Mouse (Mus musculus) limb, embryonic 10.5 days (tissue): ENCODE results near the gene Pigk. TPM values are rescaled to one million over a fixed set of nuclear protein-coding genes. Genes with fewer than 3 reads are reported as not detected.
A peak's percentile ranks its signal among the peaks of the same experiment; 100 is the strongest.
"Not testable (repeated sequence)": the region's sequence is repeated elsewhere in the genome, so short reads cannot be mapped to it uniquely, and the experiment has no call there.

Source experiments
- DNase-seq: peaks from one replicate; pipeline ENCODE4 v3.0.0-alpha.2; 2017; ENCODE audit warnings: low spot score
- H3K27ac ChIP-seq: fragments of 300-500 bp; sonication (generic); 2 replicates; pipeline ENCODE4 v1.5.1; 2016; ENCODE audit warnings: mild to moderate bottlenecking
- H3K27me3 ChIP-seq: fragments of 300-500 bp; sonication (generic); 2 replicates; pipeline ENCODE4 v1.6.1; 2016; ENCODE audit warnings: low read depth, mild to moderate bottlenecking; ENCODE audit not compliant: poor library complexity, severe bottlenecking
- H3K36me3 ChIP-seq: fragments of 300-500 bp; sonication (generic); 2 replicates; pipeline ENCODE4 v1.6.1; 2016; ENCODE audit warnings: mild to moderate bottlenecking, moderate library complexity
- H3K4me1 ChIP-seq: fragments of 300-500 bp; sonication (generic); 2 replicates; pipeline ENCODE4 v1.6.1; 2016
- H3K4me3 ChIP-seq: fragments of 300-500 bp; sonication (generic); 2 replicates; pipeline ENCODE4 v1.5.1; 2016; ENCODE audit warnings: mild to moderate bottlenecking, moderate library complexity
- H3K9me3 ChIP-seq: fragments of 300-500 bp; sonication (generic); replicated peaks from 2 replicates; pipeline ENCODE4 v1.6.1; 2016; ENCODE audit warnings: mild to moderate bottlenecking
- WGBS: fragments of 180-500 bp; shearing (Covaris S2); methylation state at CpG from one replicate; pipeline ENCODE4 v1.1.7; 2016; 5-methylcytosine and 5-hydroxymethylcytosine counted together
- polyA plus RNA-seq: library from polyadenylated mRNA; unstranded; fragments of >200 nt; fragmentation: Nextera tagmentation; extraction: Ambion mirVana; gene quantifications from 2 replicates; pipeline ENCODE4 v1.2.1, GENCODE M21; 2016

The Pigk gene
- polyA plus RNA-seq, 1 experiment from 2014 or later = 39.5 TPM

DNA sequence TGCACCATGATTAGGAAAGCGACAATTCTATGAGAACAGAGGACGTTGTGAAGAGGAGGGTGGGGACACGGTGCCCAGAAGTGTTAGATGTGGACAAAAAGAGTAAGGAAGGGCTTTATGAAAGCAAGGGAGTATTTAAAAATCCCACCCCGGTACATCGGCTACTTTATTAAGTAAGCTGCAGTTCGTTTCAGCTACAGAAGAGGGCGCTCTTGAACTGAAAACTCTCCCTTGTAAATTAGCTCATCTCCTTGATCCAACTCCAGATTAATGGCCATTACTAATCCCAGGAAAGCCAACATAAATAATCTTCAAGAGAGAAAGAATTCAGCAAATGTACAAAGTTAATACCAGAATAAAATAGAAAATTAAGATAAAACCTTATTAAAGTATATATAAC, 47.2 kb downstream of the Pigk start:
- Histone ChIP-seq H3K27me3 (no peaks in the 10 kb centered on the region), H3K27ac (no peak overlapping the region), H3K4me3 (no peak overlapping the region), H3K4me1 (peaks cover 35% of the 10 kb centered on the region), H3K9me3 (no peaks in the 10 kb centered on the region), H3K36me3 (no peaks in the 10 kb centered on the region)
- peak; percentile 41 for DNase-seq
- whole genome bisulfite sequencing = 30% methylated on average over 7 of the region's 7 CpGs

DNA sequence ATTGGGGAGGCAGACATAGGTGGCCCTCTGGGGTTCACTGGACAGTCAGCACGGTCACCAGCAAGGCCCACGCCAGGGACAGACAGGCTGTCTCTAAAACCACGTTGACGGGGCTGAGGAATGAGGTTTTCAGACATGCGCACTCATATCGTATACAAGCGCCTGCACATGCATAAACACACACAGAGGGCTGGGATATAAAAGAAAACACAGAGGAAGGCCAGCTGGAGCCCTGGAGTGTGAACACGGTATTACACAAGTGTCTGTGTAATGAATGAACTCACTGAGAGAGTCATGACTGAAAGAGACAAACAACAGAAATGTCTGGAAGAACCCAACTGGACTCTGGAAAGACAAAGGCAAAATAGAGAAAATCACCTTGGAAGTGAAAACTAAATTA, 47.8 kb downstream of the Pigk start:
- H3K9me3 ChIP-seq = no peaks in the 10 kb centered on the region
- no peaks in the 10 kb centered on the region for H3K27me3 ChIP-seq
- 91% methylated on average over 8 of the region's 8 CpGs for WGBS
- 0 out of 2 replicates have a peak, but pooled peaks cover under 1% of the 10 kb centered on the region for H3K36me3 ChIP-seq
- DNase-seq = no peak
- no peak overlapping the region for H3K4me3 ChIP-seq
- no peak overlapping the region for H3K27ac ChIP-seq
- peaks cover 35% of the 10 kb centered on the region for H3K4me1 ChIP-seq

- Histone ChIP-seq H3K36me3 (0 out of 2 replicates have a peak, but pooled peaks cover 2% of the 10 kb centered on the region), H3K4me1 (peaks cover 34% of the 10 kb centered on the region), H3K9me3 (no peaks in the 10 kb centered on the region), H3K27ac (no peak overlapping the region), H3K27me3 (no peaks in the 10 kb centered on the region), H3K4me3 (no peak overlapping the region)
- WGBS = 93% methylated on average over 8 of the region's 8 CpGs
- no peak for DNase-seq
These were observed 48.4 kb downstream of the Pigk start for GRCm38 (mm10) chr3:152762302-152762701.

- peak overlapping the region; percentile 67 for H3K27ac ChIP-seq
- 38% methylated on average over 26 of the region's 26 CpGs for WGBS
- no peaks in the 10 kb centered on the region for H3K27me3 ChIP-seq
- H3K9me3 ChIP-seq = no peaks in the 10 kb centered on the region
- H3K4me3 ChIP-seq = peak overlapping the region; percentile 39
- H3K4me1 ChIP-seq = peaks cover 26% of the 10 kb centered on the region
- DNase-seq = peak; percentile 61
- peaks cover 9% of the 10 kb centered on the region for H3K36me3 ChIP-seq
These were observed 49.4 kb downstream of the Pigk start for GRCm38 (mm10) chr3:152763139-152763882.

- no peak for DNase-seq
These were observed 50.8 kb downstream of the Pigk start for GRCm38 (mm10) chr3:152764516-152765312.

GRCm38 (mm10) chr3:152767485-152767884, 53.6 kb downstream of the Pigk start:
- Histone ChIP-seq H3K36me3 (peaks cover 20% of the 10 kb centered on the region), H3K9me3 (no peaks in the 10 kb centered on the region), H3K27me3 (no peaks in the 10 kb centered on the region), H3K4me1 (peaks cover 15% of the 10 kb centered on the region), H3K4me3 (no peak overlapping the region), H3K27ac (no peak overlapping the region)
- WGBS = 87% methylated on average over 11 of the region's 11 CpGs
- no peak for DNase-seq

More at GRCm38 (mm10) chr3:152764516-152765312, 50.8 kb downstream of the Pigk start:
- Histone ChIP-seq H3K36me3 (peaks cover 20% of the 10 kb centered on the region), H3K4me3 (no peak overlapping the region), H3K9me3 (no peaks in the 10 kb centered on the region), H3K4me1 (peaks cover 15% of the 10 kb centered on the region), H3K27me3 (no peaks in the 10 kb centered on the region), H3K27ac (no peak overlapping the region)
- 77% methylated on average over 8 of the region's 8 CpGs for WGBS

DNA sequence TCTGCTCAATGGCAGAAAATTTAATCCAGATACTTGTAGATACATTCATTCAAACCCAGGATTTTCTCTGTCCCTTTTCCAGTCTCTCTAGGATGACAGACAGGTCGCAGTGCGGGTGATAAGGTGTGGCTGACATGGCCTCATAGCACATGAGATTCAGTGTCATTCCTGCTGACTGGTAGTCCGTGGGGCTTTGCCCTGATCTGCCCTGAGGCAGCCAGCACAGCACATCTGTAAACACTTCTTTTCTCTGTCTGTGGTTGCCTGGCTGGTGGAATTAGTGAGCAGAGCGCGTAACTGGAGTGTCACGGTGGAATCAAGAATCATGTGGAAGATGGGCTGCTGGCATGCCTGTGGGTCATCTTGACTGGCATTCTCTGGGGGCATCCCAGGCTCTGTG, 56.2 kb downstream of the Pigk start:
- Histone ChIP-seq H3K27me3 (no peaks in the 10 kb centered on the region), H3K9me3 (no peaks in the 10 kb centered on the region), H3K4me1 (no peaks in the 10 kb centered on the region; the same call in 1 of the 2 replicates), H3K4me3 (no peak overlapping the region), H3K36me3 (peaks cover 20% of the 10 kb centered on the region), H3K27ac (no peak overlapping the region)
- 88% methylated on average over 6 of the region's 6 CpGs for WGBS
- no peak for DNase-seq

DNA sequence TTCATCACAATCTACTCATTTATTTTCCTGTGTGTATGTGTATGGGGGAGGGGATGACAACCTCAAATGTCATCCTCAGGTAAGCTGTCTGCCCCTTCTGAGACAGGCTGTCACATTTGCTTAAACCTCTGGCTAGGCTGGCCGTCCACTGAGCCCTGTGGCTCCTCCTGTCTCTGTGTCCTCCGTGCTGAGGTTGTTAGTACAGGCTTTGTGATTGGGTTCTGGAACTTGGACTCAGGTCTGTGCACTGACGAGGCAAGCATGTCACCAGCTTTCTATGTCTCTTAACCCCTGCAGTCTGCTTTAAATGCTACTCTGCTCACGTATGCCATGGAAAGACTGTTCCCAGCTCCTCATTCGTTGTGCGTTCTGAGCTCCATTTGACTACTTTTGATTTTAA, 62.5 kb downstream of the Pigk start:
- no peak for DNase-seq
- Histone ChIP-seq H3K36me3 (no peaks in the 10 kb centered on the region), H3K4me3 (no peak overlapping the region), H3K9me3 (no peaks in the 10 kb centered on the region), H3K27ac (no peak overlapping the region), H3K4me1 (no peaks in the 10 kb centered on the region), H3K27me3 (no peaks in the 10 kb centered on the region)
- WGBS = 79% methylated on average over 6 of the region's 6 CpGs

- Histone ChIP-seq H3K4me3 (no peak overlapping the region), H3K27ac (no peak overlapping the region), H3K36me3 (no peaks in the 10 kb centered on the region), H3K9me3 (no peaks in the 10 kb centered on the region), H3K27me3 (no peaks in the 10 kb centered on the region), H3K4me1 (no peaks in the 10 kb centered on the region)
- WGBS = 86% methylated on average over 16 of the region's 16 CpGs
- no peak for DNase-seq
These were observed 63.1 kb downstream of the Pigk start for GRCm38 (mm10) chr3:152776872-152777540.

GRCm38 (mm10) chr3:152779819-152780218, 65.9 kb downstream of the Pigk start:
- 91% methylated on average over 4 of the region's 4 CpGs for WGBS
- Histone ChIP-seq H3K27ac (no peak overlapping the region), H3K27me3 (no peaks in the 10 kb centered on the region), H3K4me3 (no peak overlapping the region), H3K9me3 (no peaks in the 10 kb centered on the region), H3K4me1 (no peaks in the 10 kb centered on the region), H3K36me3 (no peaks in the 10 kb centered on the region)
- DNase-seq = no peak

GRCm38 (mm10) chr3:152783792-152784191, 69.9 kb downstream of the Pigk start:
- no peaks in the 10 kb centered on the region for H3K9me3 ChIP-seq
- DNase-seq = peak; percentile 84
- H3K36me3 ChIP-seq = peaks cover 16% of the 10 kb centered on the region
- no peak overlapping the region for H3K4me3 ChIP-seq
- no peaks in the 10 kb centered on the region for H3K4me1 ChIP-seq
- no peak overlapping the region for H3K27ac ChIP-seq
- no peaks in the 10 kb centered on the region for H3K27me3 ChIP-seq
- 17% methylated on average over 7 of the region's 7 CpGs for WGBS

DNA sequence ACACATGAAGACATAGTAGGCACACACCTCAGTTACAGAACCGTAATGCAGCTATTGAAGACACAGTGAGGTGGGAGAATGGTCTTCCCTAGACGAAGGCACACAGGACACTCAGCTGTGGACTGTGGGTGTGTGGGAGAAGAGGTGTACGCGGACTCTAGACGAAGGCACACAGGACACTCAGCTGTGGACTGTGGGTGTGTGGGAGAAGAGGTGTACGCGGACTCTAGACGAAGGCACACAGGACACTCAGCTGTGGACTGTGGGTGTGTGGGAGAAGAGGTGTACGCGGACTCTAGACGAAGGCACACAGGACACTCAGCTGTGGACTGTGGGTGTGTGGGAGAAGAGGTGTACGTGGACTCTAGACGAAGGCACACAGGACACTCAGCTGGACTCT, 70.5 kb downstream of the Pigk start:
- not testable (repeated sequence) for H3K4me1 ChIP-seq, H3K27ac ChIP-seq, DNase-seq, H3K9me3 ChIP-seq, H3K27me3 ChIP-seq, H3K4me3 ChIP-seq
- H3K36me3 ChIP-seq = peaks cover 16% of the 10 kb centered on the region
- WGBS = 92% methylated on average over 8 of the region's 13 CpGs
